Mouse (Mus musculus): ENCODE data around the gene Zbtb20.

DNA sequence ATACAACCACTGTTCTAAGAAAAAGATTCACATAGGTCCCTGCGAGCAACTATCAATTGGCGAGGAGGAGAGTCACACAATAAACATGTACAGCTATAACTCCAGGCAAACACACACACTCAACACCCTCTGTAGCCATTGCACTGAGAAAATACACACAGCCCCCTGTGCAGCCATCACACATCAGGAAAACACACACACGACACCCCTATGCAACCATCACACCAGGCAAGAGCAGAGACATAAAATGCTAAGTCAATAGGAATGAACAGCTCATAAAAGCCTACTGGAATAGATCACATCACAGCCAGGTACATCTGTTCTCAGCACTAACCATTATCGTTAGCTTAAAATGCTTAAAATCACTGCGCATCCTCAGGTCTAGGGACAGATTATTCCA is 532.9 kb downstream of the Zbtb20 start:
- TF ChIP-seq GATA1 (IDR thresholded peaks at IDR 0.05; ENCODE audit: low read length) (no peak), TAL1 (IDR thresholded peaks at IDR 0.05; ENCODE audit: low read length) (no peak)

Measured in erythroblast, embryonic 14.5 days (primary cell).